ENCODE assay signal across 9 mouse cellular contexts in the genomic region with DNA sequence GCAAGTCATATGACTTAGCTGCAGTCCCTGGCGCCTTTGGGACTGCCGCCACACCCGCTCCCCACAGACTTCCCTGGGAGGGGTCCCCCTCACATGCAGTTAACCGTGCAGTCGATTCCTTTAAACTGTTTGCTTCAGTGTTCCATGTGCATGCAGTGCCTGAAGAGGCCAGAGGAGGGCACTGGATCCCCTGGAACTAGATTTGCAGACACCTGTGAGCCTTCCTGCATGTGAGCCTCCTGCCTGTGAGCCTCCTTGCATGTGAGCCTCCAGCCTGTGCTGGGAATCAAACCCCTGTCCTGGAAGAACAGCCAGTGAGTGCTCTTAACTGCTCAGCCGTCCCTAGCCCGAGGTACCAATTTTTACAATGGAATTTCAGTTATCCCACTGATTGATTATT. TPM values are rescaled to one million over a fixed set of nuclear protein-coding genes. Genes with fewer than 3 reads are reported as not detected.
A peak's percentile ranks its signal among the peaks of the same experiment; 100 is the strongest.
DNase-seq lines count a peak whose midpoint lies in the region; ATAC-seq and TF ChIP-seq lines count a peak whose summit lies in the region.
"Had no signal": no experiment of that assay in that cellular context is flagged by ENCODE, and none has a peak within 500 bp of the region (broad histone marks: within the 10 kb centered on the region; RNA-seq: fewer than 3 reads in every experiment).

No protein-coding gene starts in this region.

- no peak overlapping the region for H3K9ac ChIP-seq in intestine, embryonic 15.5 days
- no peak overlapping the region for H3K9ac ChIP-seq in intestine, embryonic 16.5 days (ENCODE audit: low read depth, low read length)
- H3K9ac ChIP-seq in midbrain, embryonic 16.5 days (ENCODE audit: low read depth, low read length), result no peak overlapping the region

- peak; percentile 34; the same call in 1 of the 2 replicates for ATAC-seq in intestine, embryonic 15.5 days
- ATAC-seq in intestine, embryonic 16.5 days, result no peak
- ATAC-seq in erythroblast, adult 5-6 weeks (replicated peaks; ENCODE audit: low FRiP score, poor library complexity, severe bottlenecking), result peak; percentile 70; the same call in 1 of the 2 replicates
- ATAC-seq in midbrain, embryonic 16.5 days, result no peak

- H3K4me2 ChIP-seq in intestine, embryonic 15.5 days (replicated peaks), result no peak overlapping the region
- no peak overlapping the region for H3K4me2 ChIP-seq in intestine, embryonic 16.5 days (ENCODE audit: low read depth, low read length)
- H3K4me2 ChIP-seq in midbrain, embryonic 16.5 days (ENCODE audit: low read length), result no peak overlapping the region

- DNase-seq in thymus, adult 2 months, result peak; percentile 12
- DNase-seq in thymus, postnatal 10 days (ENCODE audit: low spot score in 2 of 2), result no peak
- DNase-seq in Muller cell, postnatal 12 days (ENCODE audit: inconsistent ontology term), result no peak
- no peak for DNase-seq in spleen, postnatal 4 days (ENCODE audit: low spot score in 2 of 2)

- TF ChIP-seq CTCF in thymus, adult 2 months (IDR thresholded peaks at IDR 0.05; ENCODE audit: borderline replicate concordance, control insufficient read depth, extremely low read depth, insufficient read depth, low read length, poor library complexity), result peak; percentile 32; the same call in 1 of the 2 replicates

- no peaks in the 10 kb centered on the region for H3K9me3 ChIP-seq in intestine, embryonic 15.5 days
- no peaks in the 10 kb centered on the region for H3K9me3 ChIP-seq in intestine, embryonic 16.5 days (ENCODE audit: control insufficient read depth, low read length)
- no peaks in the 10 kb centered on the region for H3K9me3 ChIP-seq in midbrain, embryonic 16.5 days (replicated peaks; ENCODE audit: control insufficient read depth, low read length, poor library complexity, severe bottlenecking)

- no peaks in the 10 kb centered on the region for H3K4me1 ChIP-seq in intestine, embryonic 15.5 days (replicated peaks)
- 0 out of 2 replicates have a peak, but pooled peaks cover 2% of the 10 kb centered on the region for H3K4me1 ChIP-seq in intestine, embryonic 16.5 days (ENCODE audit: control insufficient read depth, insufficient read depth, low read length)
- no peaks in the 10 kb centered on the region for H3K4me1 ChIP-seq in thymus, adult 2 months (replicated peaks; ENCODE audit: control insufficient read depth, insufficient read depth, low read length)
- no peaks in the 10 kb centered on the region for H3K4me1 ChIP-seq in midbrain, embryonic 16.5 days (ENCODE audit: control insufficient read depth, insufficient read depth, low read length)

- no peak overlapping the region for H3K27ac ChIP-seq in intestine, embryonic 15.5 days
- no peak overlapping the region for H3K27ac ChIP-seq in intestine, embryonic 16.5 days (ENCODE audit: low read length)
- H3K27ac ChIP-seq in thymus, adult 2 months (ENCODE audit: control insufficient read depth, insufficient read depth, low read length), result no peak overlapping the region
- H3K27ac ChIP-seq in midbrain, embryonic 16.5 days (ENCODE audit: low read length), result no peak overlapping the region

- 87% methylated on average over 7 of the region's 7 CpGs for WGBS in intestine, embryonic 15.5 days
- 94% methylated on average over 7 of the region's 7 CpGs for WGBS in intestine, embryonic 16.5 days
- WGBS in thymus, adult 2 months, result 80% methylated on average over 7 of the region's 7 CpGs
- 86% methylated on average over 7 of the region's 7 CpGs for WGBS in midbrain, embryonic 16.5 days

- TF ChIP-seq POLR2A in thymus, adult 2 months (IDR thresholded peaks at IDR 0.05; ENCODE audit: control insufficient read depth, extremely low read depth, insufficient read depth, low read length, poor library complexity), result no peak

- H3K36me3 ChIP-seq in intestine, embryonic 15.5 days, result no peaks in the 10 kb centered on the region; the same call in 1 of the 2 replicates
- 0 out of 2 replicates have a peak, but pooled peaks cover 4% of the 10 kb centered on the region for H3K36me3 ChIP-seq in intestine, embryonic 16.5 days (ENCODE audit: control insufficient read depth, insufficient read depth, low read length)
- peaks cover 6% of the 10 kb centered on the region for H3K36me3 ChIP-seq in thymus, adult 2 months (ENCODE audit: control insufficient read depth, insufficient read depth, low read length)
- peaks cover 5% of the 10 kb centered on the region; the same call in 1 of the 2 replicates for H3K36me3 ChIP-seq in midbrain, embryonic 16.5 days (ENCODE audit: control insufficient read depth, insufficient read depth, low read length)

- H3K27me3 ChIP-seq in intestine, embryonic 15.5 days (replicated peaks), result no peaks in the 10 kb centered on the region
- H3K27me3 ChIP-seq in intestine, embryonic 16.5 days (replicated peaks; ENCODE audit: control insufficient read depth, insufficient read depth, low read length), result no peaks in the 10 kb centered on the region
- H3K27me3 ChIP-seq in thymus, adult 2 months (ENCODE audit: control insufficient read depth, insufficient read depth, low read length), result no peaks in the 10 kb centered on the region
- H3K27me3 ChIP-seq in midbrain, embryonic 16.5 days (ENCODE audit: control insufficient read depth, insufficient read depth, low read depth, low read length), result no peaks in the 10 kb centered on the region

- H3K4me3 ChIP-seq in intestine, embryonic 15.5 days (replicated peaks), result no peak overlapping the region
- no peak overlapping the region for H3K4me3 ChIP-seq in intestine, embryonic 16.5 days (ENCODE audit: low read length)
- H3K4me3 ChIP-seq in thymus, adult 2 months (ENCODE audit: control insufficient read depth, insufficient read depth, low read length), result no peak overlapping the region
- H3K4me3 ChIP-seq in midbrain, embryonic 16.5 days (ENCODE audit: low read depth, low read length), result no peak overlapping the region

RNA-seq across cellular contexts. Expression of gene Gm17660, which starts 8.7 kb away (rescaled TPM):
- polyA plus RNA-seq in intestine, embryonic 15.5 days (2015; fragmentation: Nextera tagmentation; extraction: Ambion mirVana), result not detected in 2 replicates
- not detected in 2 replicates for polyA plus RNA-seq in intestine, embryonic 16.5 days (2015; fragmentation: Nextera tagmentation; extraction: Ambion mirVana)
- not detected in 2 replicates for polyA plus RNA-seq in thymus, adult 2 months (2012; rRNA removed)
- not detected in 2 replicates for total RNA-seq in erythroblast, adult 5-6 weeks (2015; ENCODE audit: low replicate concordance)
- not detected in 2 replicates for total RNA-seq in erythroblast, adult 5-6 weeks (2017; ENCODE audit: low replicate concordance)
- polyA plus RNA-seq in midbrain, embryonic 16.5 days (2015; fragmentation: Nextera tagmentation; extraction: Ambion mirVana), result 0.80 TPM in 1 of 2 replicates, not detected in the other
- total RNA-seq: hematopoietic stem cell, adult 5-6 weeks had no signal

RNA-seq across cellular contexts. Expression of gene Nudt9, which starts 22.6 kb away (rescaled TPM):
- polyA plus RNA-seq in intestine, embryonic 15.5 days (2015; fragmentation: Nextera tagmentation; extraction: Ambion mirVana), result 61.7 and 63.6 TPM in 2 replicates
- polyA plus RNA-seq in intestine, embryonic 16.5 days (2015; fragmentation: Nextera tagmentation; extraction: Ambion mirVana), result 61.0 and 61.8 TPM in 2 replicates
- polyA plus RNA-seq in thymus, adult 2 months (2012; rRNA removed), result 43.6 and 49.0 TPM in 2 replicates
- 13.8 and 14.4 TPM in 2 replicates for total RNA-seq in erythroblast, adult 5-6 weeks (2015; ENCODE audit: low replicate concordance)
- 34.2 and 44.5 TPM in 2 replicates for total RNA-seq in erythroblast, adult 5-6 weeks (2017; ENCODE audit: low replicate concordance)
- 59.3 and 60.6 TPM in 2 replicates for polyA plus RNA-seq in midbrain, embryonic 16.5 days (2015; fragmentation: Nextera tagmentation; extraction: Ambion mirVana)

RNA-seq across cellular contexts. Expression of gene Sparcl1, which starts 44.8 kb away (rescaled TPM):
- 185 and 198 TPM in 2 replicates for polyA plus RNA-seq in intestine, embryonic 15.5 days (2015; fragmentation: Nextera tagmentation; extraction: Ambion mirVana)
- polyA plus RNA-seq in intestine, embryonic 16.5 days (2015; fragmentation: Nextera tagmentation; extraction: Ambion mirVana), result 191 and 194 TPM in 2 replicates
- 15.2 and 26.8 TPM in 2 replicates for polyA plus RNA-seq in thymus, adult 2 months (2012; rRNA removed)
- not detected in 2 replicates for total RNA-seq in erythroblast, adult 5-6 weeks (2015; ENCODE audit: low replicate concordance)
- total RNA-seq in erythroblast, adult 5-6 weeks (2017; ENCODE audit: low replicate concordance), result 0.85 TPM in 1 of 2 replicates, not detected in the other
- polyA plus RNA-seq in midbrain, embryonic 16.5 days (2015; fragmentation: Nextera tagmentation; extraction: Ambion mirVana), result 163 and 240 TPM in 2 replicates
- total RNA-seq: hematopoietic stem cell, adult 5-6 weeks had no signal

RNA-seq across cellular contexts. Expression of gene Hsd17b11, which starts 47.0 kb away (rescaled TPM):
- polyA plus RNA-seq in intestine, embryonic 15.5 days (2015; fragmentation: Nextera tagmentation; extraction: Ambion mirVana), result 8.2 and 8.4 TPM in 2 replicates
- 10.6 and 10.7 TPM in 2 replicates for polyA plus RNA-seq in intestine, embryonic 16.5 days (2015; fragmentation: Nextera tagmentation; extraction: Ambion mirVana)
- 15.1 and 18.8 TPM in 2 replicates for polyA plus RNA-seq in thymus, adult 2 months (2012; rRNA removed)
- 12.5 and 16.5 TPM in 2 replicates for total RNA-seq in erythroblast, adult 5-6 weeks (2015; ENCODE audit: low replicate concordance)
- total RNA-seq in erythroblast, adult 5-6 weeks (2017; ENCODE audit: low replicate concordance), result 6.3 and 21.8 TPM in 2 replicates
- polyA plus RNA-seq in midbrain, embryonic 16.5 days (2015; fragmentation: Nextera tagmentation; extraction: Ambion mirVana), result 1.9 and 2.6 TPM in 2 replicates

Comparison
In these comparisons a context has a peak if more than half of its experiments do, and no peak if none do; other contexts are left out.
1. ATAC-seq: peak in intestine, embryonic 15.5 days (single experiment) and erythroblast, adult 5-6 weeks (single experiment); none in intestine, embryonic 16.5 days (single experiment) and midbrain, embryonic 16.5 days (single experiment).